In genomic region chr5:73414172-73414571, GRCm38 (mm10) we compare ENCODE assay signal across 38 mouse cellular contexts. TPM values are rescaled to one million over a fixed set of nuclear protein-coding genes. Genes with fewer than 3 reads are reported as not detected.
"Had no signal": no experiment of that assay in that cellular context is flagged by ENCODE, and none has a peak within 500 bp of the region (broad histone marks: within the 10 kb centered on the region; RNA-seq: fewer than 3 reads in every experiment).

No protein-coding gene starts in this region.

- H3K9me3 ChIP-seq: heart, embryonic 12.5 days; heart, embryonic 13.5 days; heart, embryonic 15.5 days; hindbrain, embryonic 10.5 days; hindbrain, embryonic 12.5 days; hindbrain, embryonic 13.5 days; hindbrain, embryonic 15.5 days; intestine, embryonic 15.5 days; kidney, embryonic 15.5 days had no signal

- H3K4me3 ChIP-seq: heart, embryonic 12.5 days; heart, embryonic 13.5 days; heart, embryonic 15.5 days; hindbrain, embryonic 10.5 days; hindbrain, embryonic 12.5 days; hindbrain, embryonic 13.5 days; hindbrain, embryonic 15.5 days; intestine, embryonic 15.5 days; kidney, embryonic 15.5 days; layer of hippocampus, adult 2 months; left cerebral cortex, adult 2 months had no signal

- H3K4me1 ChIP-seq: heart, embryonic 15.5 days; hindbrain, embryonic 12.5 days; hindbrain, embryonic 15.5 days; intestine, embryonic 15.5 days; kidney, embryonic 15.5 days had no signal

- H3K9ac ChIP-seq: heart, embryonic 12.5 days; heart, embryonic 13.5 days; heart, embryonic 15.5 days; hindbrain, embryonic 12.5 days; hindbrain, embryonic 13.5 days; hindbrain, embryonic 14.5 days; hindbrain, embryonic 15.5 days; intestine, embryonic 15.5 days; kidney, embryonic 15.5 days had no signal

- H3K4me2 ChIP-seq: heart, embryonic 12.5 days; heart, embryonic 13.5 days; heart, embryonic 15.5 days; hindbrain, embryonic 12.5 days; hindbrain, embryonic 13.5 days; hindbrain, embryonic 14.5 days; hindbrain, embryonic 15.5 days; intestine, embryonic 15.5 days; kidney, embryonic 15.5 days had no signal

- ATAC-seq: hindbrain, embryonic 16.5 days; hindbrain, postnatal 0 days; inflammation-experienced regulatory T-cells, adult 6 months; intestine, embryonic 15.5 days; intestine, embryonic 16.5 days; intestine, postnatal 0 days had no signal

- H3K27me3 ChIP-seq: heart, embryonic 15.5 days; hindbrain, embryonic 12.5 days; hindbrain, embryonic 13.5 days; hindbrain, embryonic 15.5 days; intestine, embryonic 15.5 days had no signal

- DNase-seq: heart, postnatal 10 days; heart, postnatal 36 days; heart, postnatal 4 days; kidney, adult 11 months; kidney, adult 18-20 months; kidney, adult 2 months; kidney, adult 8-10 months; kidney, adult 9 months; kidney, postnatal 10 days; kidney, postnatal 14 days; kidney, postnatal 25 days; kidney, postnatal 36 days; kidney, postnatal 4 days; layer of hippocampus, adult 9-11 months; layer of hippocampus, postnatal 36 days had no signal

- H3K36me3 ChIP-seq: heart, embryonic 12.5 days; heart, embryonic 13.5 days; heart, embryonic 15.5 days; hindbrain, embryonic 10.5 days; hindbrain, embryonic 12.5 days; hindbrain, embryonic 13.5 days; hindbrain, embryonic 15.5 days; intestine, embryonic 15.5 days; kidney, embryonic 15.5 days had no signal

- H3K27ac ChIP-seq: heart, embryonic 13.5 days; heart, embryonic 15.5 days; hindbrain, embryonic 10.5 days; hindbrain, embryonic 12.5 days; hindbrain, embryonic 13.5 days; hindbrain, embryonic 14.5 days; hindbrain, embryonic 15.5 days; hindbrain, postnatal 0 days; intestine, embryonic 15.5 days; kidney, embryonic 15.5 days; kidney, postnatal 0 days; layer of hippocampus, adult 2 months; left cerebral cortex, adult 2 months had no signal

RNA-seq across cellular contexts. Expression of gene Cwh43, which starts 8.3 kb away (rescaled TPM):
- total RNA-seq: heart, postnatal 10 days; heart, postnatal 25 days; heart, postnatal 36 days; heart, postnatal 4 days; hematopoietic stem cell, adult 5-6 weeks had no signal
- polyA plus RNA-seq: heart, embryonic 12.5 days; heart, embryonic 13.5 days; heart, embryonic 14.5 days; heart, embryonic 15.5 days; heart, embryonic 16.5 days; hindbrain, embryonic 10.5 days; hindbrain, embryonic 11.5 days; hindbrain, embryonic 12.5 days; inflammation-experienced regulatory T-cells, adult 6 months had no signal
